Mouse (Mus musculus) layer of hippocampus, adult 8-10 months (tissue): ENCODE results near the gene Cgnl1. TPM values are rescaled to one million over a fixed set of nuclear protein-coding genes. Genes with fewer than 3 reads are reported as not detected.
A peak's percentile ranks its signal among the peaks of the same experiment; 100 is the strongest.

Experiments used
- DNase-seq, 2 experiments: peaks; one replicate each; pipeline ENCODE4 v3.0.0; 2022; ENCODE audit warnings: low spot score in 2 of 2
- total RNA-seq, 4 experiments: library from RNA; stranded (reverse); gene quantifications; 2 replicates each; pipeline ENCODE4 v1.2.4; 2022

Cgnl1 gene
- total RNA-seq, 4 experiments from 2014 or later = 7.9 to 9.2 (median 8.3) TPM

- DNase-seq = no peak
These were observed 98.9 kb downstream of the Cgnl1 start for GRCm38 (mm10) chr9:71672495-71672894.

- no peak for DNase-seq
These were observed 100.7 kb downstream of the Cgnl1 start for GRCm38 (mm10) chr9:71670677-71671076.

- no peak for DNase-seq
These were observed 103.8 kb downstream of the Cgnl1 start for GRCm38 (mm10) chr9:71667616-71668015.

- no peak for DNase-seq
These were observed 105.0 kb downstream of the Cgnl1 start for GRCm38 (mm10) chr9:71666432-71666831.

GRCm38 (mm10) chr9:71665493-71665892, 105.9 kb downstream of the Cgnl1 start:
- DNase-seq = no peak

GRCm38 (mm10) chr9:71664855-71665254, 106.5 kb downstream of the Cgnl1 start:
- no peak for DNase-seq

- DNase-seq = no peak
These were observed 107.8 kb downstream of the Cgnl1 start for GRCm38 (mm10) chr9:71663421-71664217.

GRCm38 (mm10) chr9:71660540-71660939, 110.9 kb downstream of the Cgnl1 start:
- no peak for DNase-seq

GRCm38 (mm10) chr9:71659681-71660080, 111.7 kb downstream of the Cgnl1 start:
- DNase-seq = no peak

- no peak for DNase-seq
These were observed 114.2 kb downstream of the Cgnl1 start for GRCm38 (mm10) chr9:71657199-71657598.

GRCm38 (mm10) chr9:71654861-71655260, 116.5 kb downstream of the Cgnl1 start:
- no peak for DNase-seq

- DNase-seq = peak; percentile 30 to 79
These were observed 125.3 kb downstream of the Cgnl1 start for GRCm38 (mm10) chr9:71646115-71646514.

GRCm38 (mm10) chr9:71643611-71644010, 127.8 kb downstream of the Cgnl1 start:
- no peak for DNase-seq

GRCm38 (mm10) chr9:71642270-71642669, 129.1 kb downstream of the Cgnl1 start:
- no peak for DNase-seq

GRCm38 (mm10) chr9:71640361-71640927, 131.0 kb downstream of the Cgnl1 start:
- no peak for DNase-seq

- DNase-seq = no peak
These were observed 133.2 kb downstream of the Cgnl1 start for GRCm38 (mm10) chr9:71638198-71638597.

- DNase-seq = no peak
These were observed 134.5 kb downstream of the Cgnl1 start for GRCm38 (mm10) chr9:71636854-71637253.

GRCm38 (mm10) chr9:71635627-71636026, 135.8 kb downstream of the Cgnl1 start:
- DNase-seq = no peak

GRCm38 (mm10) chr9:71634916-71635315, 136.5 kb downstream of the Cgnl1 start:
- DNase-seq = no peak

- DNase-seq = no peak
These were observed 142.5 kb downstream of the Cgnl1 start for GRCm38 (mm10) chr9:71628921-71629320.

- no peak for DNase-seq
These were observed 143.1 kb downstream of the Cgnl1 start for GRCm38 (mm10) chr9:71628286-71628685.

GRCm38 (mm10) chr9:71625961-71626360, 145.4 kb downstream of the Cgnl1 start:
- no peak for DNase-seq
